Mouse (Mus musculus) layer of hippocampus, postnatal 14 days (tissue): ENCODE results near the gene Cpsf4l. TPM values are rescaled to one million over a fixed set of nuclear protein-coding genes. Genes with fewer than 3 reads are reported as not detected.
A peak's percentile ranks its signal among the peaks of the same experiment; 100 is the strongest.

Experiments used
- DNase-seq, 2 experiments: peaks; one replicate each; pipeline ENCODE4 v3.0.0; 2021 to 2022; ENCODE audit warnings: low spot score in 2 of 2, mixed read lengths in 1 of 2
- long read RNA-seq, 2 experiments: library from polyadenylated mRNA; stranded (forward); transcript quantifications; one replicate each; pipeline ENCODE4 v2.0.0; 2021
- total RNA-seq, 2 experiments: library from RNA; stranded (reverse); gene quantifications; 2 replicates each; pipeline ENCODE4 v1.2.3; 2021

Cpsf4l gene
- not detected for total RNA-seq
- long read RNA-seq, experiment 1, partial matches to known transcripts, result 0 of 2 reads
- long read RNA-seq, experiment 1, other reads (novel, unspliced or antisense), result 2 of 2 reads
- long read RNA-seq, experiment 2, partial matches to known transcripts, result 0 of 1 reads
- long read RNA-seq, experiment 2, other reads (novel, unspliced or antisense), result 1 of 1 reads

- DNase-seq, result no peak
Observed at GRCm38 (mm10) chr11:113709731-113710256, at the start of gene Cpsf4l. TSS of gene Cpsf4l (minus strand) at chr11:113710017.

GRCm38 (mm10) chr11:113758851-113759250, 49.0 kb upstream of the Cpsf4l start:
- DNase-seq, result no peak

GRCm38 (mm10) chr11:113756578-113756977, 46.8 kb upstream of the Cpsf4l start:
- DNase-seq, result no peak

GRCm38 (mm10) chr11:113755878-113756277, 46.1 kb upstream of the Cpsf4l start:
- no peak for DNase-seq

- no peak for DNase-seq
Observed at GRCm38 (mm10) chr11:113754845-113755244, 45.0 kb upstream of the Cpsf4l start.

GRCm38 (mm10) chr11:113752685-113753430, 43.0 kb upstream of the Cpsf4l start:
- no peak for DNase-seq

- DNase-seq, result no peak
Observed at GRCm38 (mm10) chr11:113752158-113752661, 42.4 kb upstream of the Cpsf4l start.

- peak; percentile 78 to 86 for DNase-seq
Observed at GRCm38 (mm10) chr11:113751484-113752084, 41.8 kb upstream of the Cpsf4l start, which contains the start of gene Cdc42ep4. TSS of gene Cdc42ep4 (minus strand) at chr11:113751881.

- peak; percentile 72 to 73 for DNase-seq
Observed at GRCm38 (mm10) chr11:113750571-113751483, 41.0 kb upstream of the Cpsf4l start.

GRCm38 (mm10) chr11:113749749-113750351, 40.0 kb upstream of the Cpsf4l start:
- DNase-seq, result peak in 1 of 2 experiments; percentile 44

GRCm38 (mm10) chr11:113748797-113749521, 39.1 kb upstream of the Cpsf4l start:
- DNase-seq, result no peak

- DNase-seq, result no peak
Observed at GRCm38 (mm10) chr11:113747725-113748380, 38.0 kb upstream of the Cpsf4l start.

- no peak for DNase-seq
Observed at GRCm38 (mm10) chr11:113747056-113747455, 37.2 kb upstream of the Cpsf4l start.

- no peak for DNase-seq
Observed at GRCm38 (mm10) chr11:113745961-113746360, 36.1 kb upstream of the Cpsf4l start.

- no peak for DNase-seq
Observed at GRCm38 (mm10) chr11:113742998-113743397, 33.2 kb upstream of the Cpsf4l start.

GRCm38 (mm10) chr11:113740100-113740499, 30.3 kb upstream of the Cpsf4l start:
- no peak for DNase-seq

- no peak for DNase-seq
Observed at GRCm38 (mm10) chr11:113739213-113739612, 29.4 kb upstream of the Cpsf4l start.

GRCm38 (mm10) chr11:113737912-113738311, 28.1 kb upstream of the Cpsf4l start:
- DNase-seq, result no peak

GRCm38 (mm10) chr11:113737553-113737854, 27.7 kb upstream of the Cpsf4l start:
- no peak for DNase-seq
